Mouse (Mus musculus): Measurements from ENCODE around the gene Gsta4.

- TF ChIP-seq CTCF (IDR thresholded peaks at IDR 0.05; ENCODE audit: low read depth, low read length) (no peak), GATA1 (IDR thresholded peaks at IDR 0.05; ENCODE audit: borderline replicate concordance, low read length) (no peak), TAL1 (conservative IDR thresholded peaks at IDR 0.05; ENCODE audit: low read depth, low read length) (no peak), GATA2 (IDR thresholded peaks at IDR 0.05; ENCODE audit: borderline replicate concordance, low read depth, low read length) (no peak)
Observed at GRCm38 (mm10) chr9:78208956-78209355, 26.4 kb downstream of the Gsta4 start.

Data from G1E (cell line).